In the genomic region with DNA sequence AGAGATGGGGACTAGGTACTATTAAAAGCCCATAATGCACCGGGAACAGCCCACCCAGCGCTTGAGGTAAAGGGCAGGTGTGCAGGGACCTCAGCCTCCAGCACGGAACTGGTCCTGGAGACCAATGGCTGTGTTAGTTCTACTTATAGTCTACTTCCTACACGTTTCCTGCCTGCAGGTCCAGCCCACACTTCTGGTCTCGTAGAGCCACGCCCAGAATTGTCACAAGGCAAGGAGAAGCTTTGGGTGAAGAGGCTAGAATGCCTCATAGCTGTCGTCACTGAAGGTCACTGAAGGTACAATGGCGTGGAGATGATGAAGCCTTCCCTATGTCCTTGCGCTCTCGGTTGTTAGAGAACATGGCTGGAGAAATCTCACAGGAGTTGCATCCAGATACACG, we compare ENCODE assay signal across 9 mouse cellular contexts. TPM values are rescaled to one million over a fixed set of nuclear protein-coding genes. Genes with fewer than 3 reads are reported as not detected.
DNase-seq lines count a peak whose midpoint lies in the region; ATAC-seq and TF ChIP-seq lines count a peak whose summit lies in the region.
"Had no signal": no experiment of that assay in that cellular context is flagged by ENCODE, and none has a peak within 500 bp of the region (broad histone marks: within the 10 kb centered on the region; RNA-seq: fewer than 3 reads in every experiment).

No protein-coding gene starts in this region.

- H3K4me3 ChIP-seq in ES-Bruce4 (ENCODE audit: low read depth, low read length): peak overlapping the region; percentile 24
- H3K4me3 ChIP-seq: forebrain, embryonic 15.5 days had no signal

- no peak for TF ChIP-seq EP300 in ES-Bruce4 (IDR thresholded peaks at IDR 0.05; ENCODE audit: insufficient read depth, low read depth, low read length)

- H3K4me1 ChIP-seq in ES-Bruce4 (ENCODE audit: control insufficient read depth, insufficient read depth, low read length): no peaks in the 10 kb centered on the region
- H3K4me1 ChIP-seq: forebrain, embryonic 15.5 days had no signal

- H3K27ac ChIP-seq in ES-Bruce4 (ENCODE audit: insufficient read depth, low read length): no peak overlapping the region
- H3K27ac ChIP-seq: forebrain, embryonic 15.5 days had no signal

- no peak overlapping the region for H3K9ac ChIP-seq in ES-Bruce4 (ENCODE audit: low read depth, poor library complexity, severe bottlenecking)
- H3K9ac ChIP-seq: forebrain, embryonic 15.5 days had no signal

- H3K36me3 ChIP-seq in ES-Bruce4 (ENCODE audit: control insufficient read depth, insufficient read depth, low read length, poor library complexity, severe bottlenecking): no peaks in the 10 kb centered on the region
- H3K36me3 ChIP-seq: forebrain, embryonic 15.5 days had no signal

- H3K9me3 ChIP-seq in ES-Bruce4 (replicated peaks; ENCODE audit: control insufficient read depth, insufficient read depth, low read length, poor library complexity, severe bottlenecking): no peaks in the 10 kb centered on the region
- H3K9me3 ChIP-seq: forebrain, embryonic 15.5 days had no signal

- ATAC-seq in megakaryocyte-erythroid progenitor cell, adult 5-6 weeks (replicated peaks; ENCODE audit: low FRiP score, low TSS enrichment, poor library complexity, severe bottlenecking): peak; percentile 60
- ATAC-seq: forebrain, embryonic 15.5 days had no signal

- peak; percentile 75 to 78 for DNase-seq in B cell, adult 2 months
- peak; percentile 84 for DNase-seq in induced T-regulatory cell, adult 2 months (ENCODE audit: low read depth)
- no peak for DNase-seq in cerebellum, postnatal 14 days
- no peak for DNase-seq in kidney, postnatal 4 days
- DNase-seq in testis, postnatal 10 days (ENCODE audit: low spot score): no peak
- DNase-seq: layer of hippocampus, postnatal 36 days had no signal

- no peak for TF ChIP-seq CTCF in ES-Bruce4 (IDR thresholded peaks at IDR 0.05; ENCODE audit: low read depth, low read length)

- no peaks in the 10 kb centered on the region for H3K27me3 ChIP-seq in ES-Bruce4 (ENCODE audit: control insufficient read depth, insufficient read depth, low read length, poor library complexity, severe bottlenecking)
- H3K27me3 ChIP-seq: forebrain, embryonic 15.5 days had no signal

- no peak for TF ChIP-seq POLR2A in ES-Bruce4 (IDR thresholded peaks at IDR 0.05; ENCODE audit: insufficient read depth, low read length)

RNA-seq across cellular contexts. Expression of a gene that starts 16.0 kb away (rescaled TPM):
- polyA plus RNA-seq in ES-Bruce4 (2011; ENCODE audit: insufficient read depth, insufficient read length, low read depth, missing spikeins): 679 and 698 TPM in 2 replicates
- total RNA-seq in megakaryocyte-erythroid progenitor cell, adult 5-6 weeks (2014; fragmentation: Nextera tagmentation): 737 and 1,041 TPM in 2 replicates
- 1,518 and 1,745 TPM in 2 replicates for total RNA-seq in megakaryocyte-erythroid progenitor cell, adult 5-6 weeks (2017)

RNA-seq across cellular contexts. Expression of a gene that starts 21.2 kb away (rescaled TPM):
- 35.0 and 36.6 TPM in 2 replicates for polyA plus RNA-seq in ES-Bruce4 (2011; ENCODE audit: insufficient read depth, insufficient read length, low read depth, missing spikeins)
- total RNA-seq in megakaryocyte-erythroid progenitor cell, adult 5-6 weeks (2014; fragmentation: Nextera tagmentation): 22.0 and 23.2 TPM in 2 replicates
- total RNA-seq in megakaryocyte-erythroid progenitor cell, adult 5-6 weeks (2017): 37.6 and 45.7 TPM in 2 replicates

Comparison
In these comparisons a context has a peak if more than half of its experiments do, and no peak if none do; other contexts are left out.
1. DNase-seq: peak in B cell, adult 2 months (2 of 2) and induced T-regulatory cell, adult 2 months (single experiment); none in cerebellum, postnatal 14 days (0 of 2), kidney, postnatal 4 days (0 of 2) and testis, postnatal 10 days (single experiment).